Mouse (Mus musculus): ENCODE data around the gene Mrpl51.

- no peak for TF ChIP-seq CTCF (IDR thresholded peaks at IDR 0.05; ENCODE audit: extremely low read depth, insufficient read depth, insufficient read length, insufficient replicate concordance)
- no peak for TF ChIP-seq POLR2A (IDR thresholded peaks at IDR 0.05; ENCODE audit: low read depth, low read length)
Measured at GRCm38 (mm10) chr6:125236341-125236740, 44.7 kb downstream of the Mrpl51 start.

Measured in spleen, adult 2 months (tissue).